Mouse (Mus musculus): ENCODE measurements around the gene Anxa10.

The Anxa10 gene

GRCm38 (mm10) chr8:62123098-62123497 lies at the start of gene Anxa10:
Gene Anxa10, minus strand, starts transcription at chr8:62123150.
- in situ Hi-C loops (cut with MboI, MseI): no loop called here

GRCm38 (mm10) chr8:62132662-62133366 lies 9.9 kb upstream of the Anxa10 start:
- in situ Hi-C loops (cut with MboI, MseI): no loop called here

- in situ Hi-C loops (cut with MboI, MseI): no loop called here
Observed at GRCm38 (mm10) chr8:62097213-62097612, 25.7 kb downstream of the Anxa10 start.

GRCm38 (mm10) chr8:62081804-62082203 lies 41.1 kb downstream of the Anxa10 start:
- in situ Hi-C loops (cut with MboI, MseI): loop anchor here (10.0 kb wide), 1 partner anchor 1783 kb away; no protein-coding TSS in a partner anchor

- in situ Hi-C loops (cut with MboI, MseI): loop anchor here (10.0 kb wide), 1 partner anchor 1785 kb away; no protein-coding TSS in a partner anchor
Observed at GRCm38 (mm10) chr8:62080195-62080802, 42.7 kb downstream of the Anxa10 start.

- in situ Hi-C loops (cut with MboI, MseI): no loop called here
Observed at GRCm38 (mm10) chr8:62068305-62068704, 54.6 kb downstream of the Anxa10 start.

GRCm38 (mm10) chr8:62060357-62060756 lies 62.6 kb downstream of the Anxa10 start:
- in situ Hi-C loops (cut with MboI, MseI): no loop called here

- in situ Hi-C loops (cut with MboI, MseI): no loop called here
Observed at GRCm38 (mm10) chr8:62046809-62047208, 76.1 kb downstream of the Anxa10 start.

- in situ Hi-C loops (cut with MboI, MseI): no loop called here
Observed at GRCm38 (mm10) chr8:62034351-62034750, 88.6 kb downstream of the Anxa10 start.

GRCm38 (mm10) chr8:62014582-62014981 lies 108.4 kb downstream of the Anxa10 start:
- in situ Hi-C loops (cut with MboI, MseI): no loop called here

GRCm38 (mm10) chr8:62014166-62014565 lies 108.8 kb downstream of the Anxa10 start:
- in situ Hi-C loops (cut with MboI, MseI): no loop called here

Measured in T-helper 2 cell (primary cell).